Mouse (Mus musculus): Measurements from ENCODE around the gene Rabepk.

DNA sequence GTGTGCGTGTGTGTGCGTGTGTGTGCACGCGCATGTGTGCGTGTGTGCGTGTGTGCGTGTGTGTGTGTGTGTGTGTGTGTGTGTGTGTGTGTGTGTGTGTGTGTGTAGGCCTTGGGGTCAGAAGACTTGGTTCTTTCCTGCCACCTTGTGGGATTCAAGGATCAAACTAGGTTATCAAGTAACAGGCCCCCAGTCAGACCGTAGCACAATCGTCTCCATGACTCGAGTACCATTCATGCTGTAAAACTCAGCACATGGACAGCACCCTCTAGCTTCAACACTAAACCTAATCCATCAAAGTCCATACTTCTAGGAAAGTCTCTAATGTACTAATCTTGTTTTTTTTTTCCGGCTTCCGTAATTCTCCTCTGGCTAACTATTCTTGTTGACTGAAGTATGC lies 34.9 kb downstream of the Rabepk start:
- no peak for TF ChIP-seq CTCF (IDR thresholded peaks at IDR 0.05; ENCODE audit: borderline replicate concordance, insufficient read depth, low read depth, low read length)
- TF ChIP-seq POLR2A (IDR thresholded peaks at IDR 0.05; ENCODE audit: borderline replicate concordance, insufficient read depth, low read length): no peak
